Mouse (Mus musculus): ENCODE results near the gene Lsm14a. TPM values are rescaled to one million over a fixed set of nuclear protein-coding genes. Genes with fewer than 3 reads are reported as not detected.
"Not testable (repeated sequence)": the region's sequence is repeated elsewhere in the genome, so short reads cannot be mapped to it uniquely, and the experiment has no call there.

The Lsm14a gene
- polyA plus RNA-seq, 2 experiments from 2014 or later, result 43.9 to 51.3 TPM

DNA sequence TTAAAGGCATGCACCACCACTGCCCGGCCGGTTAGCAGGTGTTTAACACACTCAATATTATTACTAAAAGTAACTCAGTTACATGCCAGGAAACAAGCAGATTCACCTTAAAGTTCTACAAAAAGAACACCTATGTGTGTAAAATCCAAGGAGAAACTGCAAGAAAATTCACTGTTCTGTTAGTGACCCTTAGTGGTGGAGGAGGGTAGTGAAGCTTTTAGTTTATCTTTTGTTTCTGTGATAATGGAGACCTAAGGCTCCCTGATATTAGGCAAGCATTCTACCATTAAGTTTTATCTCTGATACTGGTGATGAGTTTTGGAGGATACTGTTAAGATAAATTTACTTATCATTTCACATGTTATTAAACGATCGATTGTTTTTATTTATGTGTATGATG is 37.5 kb downstream of the Lsm14a start:
- ATAC-seq, result no peak

DNA sequence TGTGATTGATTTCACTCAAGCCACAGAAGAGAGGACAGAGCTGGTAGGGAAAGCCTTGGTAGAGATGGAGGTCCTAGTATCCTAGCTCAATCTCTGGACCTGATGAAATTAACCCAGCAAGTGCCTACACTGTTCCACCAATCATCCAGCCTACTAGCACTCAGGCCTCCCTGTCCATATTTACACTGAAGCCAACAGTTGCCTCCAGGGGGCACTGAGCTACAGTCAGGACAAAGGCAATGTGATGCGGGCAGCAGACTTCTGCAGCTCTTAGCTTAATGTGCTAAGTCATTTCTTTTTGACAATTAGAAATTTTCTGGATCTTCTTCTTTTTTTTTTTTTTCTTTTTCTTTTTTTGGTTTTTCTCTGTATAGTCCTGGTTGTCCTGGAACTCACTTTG is 41.1 kb downstream of the Lsm14a start:
- no peak for ATAC-seq

DNA sequence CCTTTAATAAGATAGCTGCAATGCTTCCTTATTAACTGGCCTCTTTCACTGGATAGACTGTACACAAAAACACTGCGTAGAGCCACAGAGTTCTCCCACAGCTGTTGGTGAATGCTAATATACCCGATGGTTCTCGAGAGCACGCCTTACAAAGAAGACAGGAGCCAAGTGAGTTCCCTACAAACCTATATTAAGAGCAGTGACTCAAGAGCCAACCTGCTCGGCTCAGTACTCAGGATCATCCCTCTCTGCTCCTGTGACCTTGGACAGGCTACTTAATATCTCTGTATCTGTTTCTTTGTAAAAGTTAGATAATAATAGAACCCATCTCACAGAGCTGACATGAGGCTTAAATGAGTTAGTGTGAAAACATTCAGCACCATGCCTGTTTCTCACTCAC is 42.9 kb downstream of the Lsm14a start:
- no peak for ATAC-seq

DNA sequence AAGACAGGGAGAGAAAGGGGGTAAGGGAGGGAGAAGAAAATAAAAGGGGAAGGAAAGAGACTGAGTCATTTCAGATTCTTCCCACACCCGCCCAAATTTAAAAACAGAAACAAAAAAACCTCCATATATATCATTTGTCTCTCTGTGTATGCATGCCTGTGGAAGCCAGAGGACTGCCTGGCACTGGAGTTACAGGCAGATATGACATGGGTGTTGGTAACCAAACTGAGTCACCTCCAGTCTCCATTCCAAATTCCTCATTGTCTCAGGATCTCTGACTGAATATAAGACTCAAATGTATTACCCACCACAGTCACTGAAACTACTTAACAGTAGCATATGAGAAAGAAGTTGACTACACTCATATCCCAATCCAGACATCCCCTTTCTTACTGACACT is 45.1 kb downstream of the Lsm14a start:
- ATAC-seq, result no peak

DNA sequence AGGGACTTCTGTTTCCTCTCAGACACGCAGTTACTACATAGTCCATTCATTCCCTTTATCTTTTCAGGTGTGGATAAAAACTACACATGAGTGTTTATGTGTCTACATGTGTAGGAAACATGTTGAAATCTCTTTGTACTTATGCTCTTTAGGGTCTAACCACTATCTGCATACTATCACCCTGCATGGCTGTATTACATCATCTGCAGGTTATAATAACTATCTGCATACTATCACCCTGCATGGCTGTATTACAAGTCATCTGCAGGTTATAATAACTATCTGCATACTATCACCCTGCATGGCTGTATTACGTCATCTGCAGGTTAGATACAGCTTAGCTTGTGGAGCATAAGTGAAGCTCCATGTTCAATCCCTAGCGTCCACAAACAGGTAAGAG is 46.1 kb downstream of the Lsm14a start:
- no peak for ATAC-seq

DNA sequence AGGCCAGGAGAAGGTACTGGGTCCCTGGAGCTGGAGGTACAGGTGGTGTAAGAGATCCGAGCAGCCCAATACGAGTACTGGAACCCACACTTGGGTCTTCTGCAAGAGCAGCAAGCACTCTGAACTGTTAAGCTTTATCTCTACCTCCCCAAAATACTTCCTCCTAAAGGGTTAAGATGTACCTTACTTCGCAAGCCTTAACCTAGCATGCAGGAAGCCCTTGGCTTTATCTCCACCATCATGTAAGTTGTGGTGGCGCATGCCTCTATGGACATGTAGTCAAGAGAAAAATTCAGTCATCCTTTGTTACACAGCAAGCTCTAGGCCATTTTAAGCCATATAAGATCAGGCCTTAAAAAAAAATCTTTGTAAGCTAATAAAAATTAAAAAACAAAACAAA is 46.6 kb downstream of the Lsm14a start:
- ATAC-seq, result no peak

DNA sequence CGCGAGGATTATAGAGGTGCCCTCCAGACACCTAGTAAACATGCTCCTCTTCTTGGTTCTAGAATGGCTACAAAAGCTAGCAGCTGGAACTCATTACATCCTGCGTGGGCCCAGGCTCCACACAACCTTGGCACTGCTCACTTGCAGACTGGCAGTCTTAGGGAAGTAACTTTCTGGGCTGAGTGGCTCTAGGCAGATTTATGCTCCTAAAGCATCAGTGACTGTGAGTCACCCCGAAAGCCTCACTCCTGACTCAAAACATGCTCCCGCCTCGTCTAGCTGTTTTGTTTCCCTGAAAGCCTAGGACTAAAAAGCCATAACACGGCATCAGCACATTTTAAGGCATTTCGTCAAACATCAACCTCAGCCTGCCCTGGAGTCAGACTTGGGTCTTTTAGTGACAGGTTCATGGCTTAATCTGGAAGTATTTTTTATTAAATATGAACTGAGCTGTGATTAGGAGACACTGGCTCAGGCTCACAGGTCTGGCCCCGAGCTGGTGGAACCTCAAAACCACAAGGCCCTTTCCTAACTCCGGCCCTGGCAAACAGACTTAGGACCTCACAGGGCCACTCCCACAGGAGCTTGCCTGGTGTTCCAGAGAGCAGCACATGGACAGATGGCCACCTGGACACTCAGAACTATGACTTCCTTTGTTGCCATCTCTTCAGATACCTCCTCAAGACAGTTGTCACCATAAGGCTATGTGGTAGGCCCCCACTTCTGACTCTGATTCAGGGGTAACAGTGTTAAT is 50.9 kb downstream of the Lsm14a start:
- no peak for ATAC-seq

DNA sequence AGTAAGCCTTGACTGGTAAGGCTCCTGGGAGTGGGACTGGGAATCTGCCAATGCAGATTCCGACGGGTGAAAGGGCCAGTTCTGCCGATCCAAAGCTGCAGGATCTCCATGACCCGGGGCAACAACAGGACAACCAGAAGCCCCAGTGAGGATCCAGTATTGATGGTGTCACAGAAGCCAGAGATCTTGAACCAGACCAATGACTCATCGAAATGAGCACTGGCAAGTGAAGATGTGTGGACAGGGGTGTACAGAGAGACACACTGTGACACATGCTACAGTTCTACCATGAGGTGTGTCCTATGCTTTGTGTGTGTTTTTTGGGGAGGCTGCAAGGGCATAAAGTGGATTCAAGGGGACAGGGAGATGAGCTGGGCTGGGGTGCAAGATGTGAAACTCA is 52.3 kb downstream of the Lsm14a start:
- no peak for ATAC-seq

DNA sequence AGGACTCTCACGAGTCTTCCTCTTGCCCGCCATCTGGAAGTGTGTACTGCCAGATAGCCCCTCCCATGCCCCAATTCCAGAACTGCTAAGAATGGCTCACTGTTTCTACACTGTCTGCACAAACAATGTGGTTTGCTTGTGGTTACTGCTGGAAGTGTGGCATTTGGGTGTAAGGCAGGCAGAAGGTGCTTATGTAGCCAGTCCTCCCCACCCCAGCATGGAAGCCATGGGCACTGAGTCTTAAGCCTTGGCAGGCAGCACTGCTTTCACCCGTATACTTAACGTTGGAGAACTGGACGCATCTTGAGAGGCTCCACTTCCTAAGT is 54.0 kb downstream of the Lsm14a start:
- no peak for ATAC-seq

DNA sequence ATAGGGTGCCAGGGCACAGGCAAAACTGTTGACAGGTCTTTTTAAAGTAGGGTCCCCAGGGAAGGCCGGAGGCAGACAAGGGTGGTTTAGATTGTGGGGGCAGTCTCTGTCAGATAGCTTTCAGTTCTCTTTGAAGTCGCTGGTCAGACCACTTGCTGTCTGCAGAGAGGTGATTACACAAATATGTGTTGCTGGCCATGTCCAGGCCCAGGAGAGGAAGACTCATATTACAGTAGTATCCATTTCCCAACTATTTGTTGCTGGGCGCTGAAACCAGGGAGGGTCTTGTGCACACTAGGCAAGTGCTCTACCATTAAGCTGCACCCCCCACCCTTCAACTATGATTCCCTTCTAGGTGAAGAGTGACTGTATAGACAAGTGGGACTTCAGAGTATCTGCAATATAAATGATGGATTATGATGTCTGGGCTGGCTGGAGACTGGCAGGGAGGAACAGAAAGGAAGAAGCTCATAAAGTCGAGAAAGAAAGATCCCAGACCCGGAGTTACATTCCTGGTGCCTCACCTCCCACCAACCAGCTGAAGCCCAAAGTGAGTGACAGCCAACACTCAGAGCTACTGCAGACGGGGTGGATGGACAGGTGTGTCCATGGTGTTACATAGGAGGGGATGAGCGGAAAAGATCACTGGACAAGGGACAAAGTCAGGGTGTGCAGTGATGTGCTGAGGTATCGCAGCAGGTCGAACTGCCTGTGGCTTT is 54.5 kb downstream of the Lsm14a start:
- no peak for ATAC-seq

DNA sequence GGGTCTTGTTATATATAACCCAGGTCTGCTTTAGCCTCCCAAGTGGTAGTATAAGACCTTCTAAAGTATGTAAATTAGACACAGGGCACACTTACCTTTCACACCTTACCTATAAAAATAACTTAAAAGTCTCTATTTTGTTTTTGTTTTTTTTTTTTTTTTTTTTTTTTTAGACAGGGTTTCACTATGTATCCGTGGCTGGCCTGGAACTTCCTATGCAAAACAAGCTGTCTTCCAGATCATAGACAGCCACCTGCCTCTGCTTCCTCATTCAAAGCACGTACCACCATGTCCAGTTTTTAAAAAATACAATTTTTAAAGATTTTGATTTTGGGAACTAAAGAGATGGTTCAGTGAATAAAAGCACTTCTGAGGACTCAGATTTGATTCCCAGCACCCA is 55.8 kb downstream of the Lsm14a start:
- no peak for ATAC-seq

DNA sequence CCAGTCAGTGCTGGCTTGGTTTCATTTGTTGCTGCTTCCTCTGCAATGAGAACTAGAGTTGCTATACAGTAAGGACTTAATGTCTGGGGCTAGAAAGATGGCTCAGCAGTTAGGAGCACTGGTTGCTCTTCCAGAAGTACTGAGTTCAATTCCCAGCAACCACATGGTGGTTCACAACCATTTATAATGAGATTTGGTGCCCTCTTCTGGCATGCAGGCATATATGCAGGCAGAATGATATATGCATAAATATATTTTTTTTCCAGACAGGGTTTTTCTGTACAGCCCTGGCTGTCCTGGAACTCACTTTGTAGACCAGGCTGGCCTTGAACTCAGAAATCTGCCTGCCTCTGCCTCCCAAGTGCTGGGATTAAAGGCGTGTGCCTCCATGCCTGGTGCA is 56.6 kb downstream of the Lsm14a start:
- not testable (repeated sequence) for ATAC-seq

DNA sequence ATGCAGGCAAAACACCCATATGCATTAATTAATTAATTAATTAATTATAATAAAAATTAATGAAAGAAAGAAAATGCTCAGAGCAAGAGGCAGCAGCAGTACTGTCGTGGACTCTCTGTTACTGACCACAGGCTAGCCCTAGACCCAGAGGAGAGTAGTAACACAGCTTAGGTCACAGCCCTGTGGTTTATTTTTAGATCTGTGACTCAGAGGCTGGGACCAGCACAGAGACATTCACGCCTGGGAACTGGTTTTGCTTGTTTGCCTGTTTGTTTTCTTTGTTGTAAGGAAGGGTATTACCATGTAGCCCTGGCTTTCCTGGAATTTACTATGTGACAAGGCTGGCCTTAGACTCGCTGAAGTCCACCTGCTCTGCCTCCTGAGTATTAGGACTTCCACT is 65.6 kb downstream of the Lsm14a start:
- ATAC-seq, result no peak

DNA sequence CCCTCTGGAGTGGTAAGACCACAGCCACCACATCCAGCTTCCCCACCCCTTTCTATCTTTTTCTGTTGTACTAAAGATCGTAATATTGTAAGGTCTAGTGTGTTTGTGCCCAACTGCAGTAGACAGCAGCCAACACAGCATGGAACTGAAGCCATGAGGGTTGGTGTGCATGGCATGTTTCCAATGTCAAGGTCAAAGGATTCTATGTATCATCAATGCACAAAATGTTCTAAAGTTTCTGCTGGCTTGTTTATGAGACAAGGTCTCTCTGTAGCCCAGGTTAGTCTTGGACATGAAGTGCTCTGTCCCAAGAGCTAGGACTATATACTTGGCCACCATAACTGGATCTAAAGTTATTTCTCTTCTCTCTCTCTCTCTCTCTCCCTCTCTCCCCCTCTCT is 68.3 kb downstream of the Lsm14a start:
- ATAC-seq, result no peak

DNA sequence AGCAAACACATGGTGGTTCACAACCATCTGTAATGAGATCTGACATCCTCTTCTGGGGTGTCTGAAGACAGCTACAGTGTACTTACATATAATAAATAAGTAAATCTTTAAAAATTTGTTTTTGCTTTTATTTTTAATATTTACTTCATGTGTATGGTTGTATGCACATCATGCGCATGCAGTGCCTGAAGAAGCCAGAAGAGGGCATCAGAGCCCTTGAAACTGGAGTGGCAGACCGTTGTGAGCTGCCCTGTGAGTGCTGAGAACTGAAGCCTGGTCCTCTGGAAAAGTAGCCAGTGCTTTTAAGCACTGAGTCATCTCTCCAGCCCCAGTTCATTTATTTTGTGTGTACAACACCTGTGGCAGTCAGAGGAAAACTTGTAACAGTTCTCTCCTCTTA is 69.1 kb downstream of the Lsm14a start:
- ATAC-seq, result no peak

DNA sequence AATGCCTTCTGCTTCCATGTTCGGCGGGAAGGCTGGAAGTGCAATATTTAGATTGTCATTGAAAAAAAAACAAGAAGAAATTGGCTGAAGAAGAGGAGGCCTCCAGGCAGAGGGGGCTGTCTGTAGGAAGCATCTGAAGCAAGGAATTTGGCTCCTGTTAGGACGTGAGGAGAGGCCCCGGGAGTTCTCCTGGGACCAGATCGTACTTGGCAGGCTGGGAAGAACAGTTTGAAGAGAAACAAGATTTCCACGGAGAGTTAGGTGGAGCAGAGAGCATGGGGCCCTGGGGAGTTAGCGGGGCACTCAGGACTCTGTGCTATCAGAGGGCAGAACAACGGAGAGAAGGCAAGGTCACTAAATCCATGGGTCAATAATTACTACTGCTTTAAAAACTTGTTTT is 69.8 kb downstream of the Lsm14a start:
- no peak for ATAC-seq

DNA sequence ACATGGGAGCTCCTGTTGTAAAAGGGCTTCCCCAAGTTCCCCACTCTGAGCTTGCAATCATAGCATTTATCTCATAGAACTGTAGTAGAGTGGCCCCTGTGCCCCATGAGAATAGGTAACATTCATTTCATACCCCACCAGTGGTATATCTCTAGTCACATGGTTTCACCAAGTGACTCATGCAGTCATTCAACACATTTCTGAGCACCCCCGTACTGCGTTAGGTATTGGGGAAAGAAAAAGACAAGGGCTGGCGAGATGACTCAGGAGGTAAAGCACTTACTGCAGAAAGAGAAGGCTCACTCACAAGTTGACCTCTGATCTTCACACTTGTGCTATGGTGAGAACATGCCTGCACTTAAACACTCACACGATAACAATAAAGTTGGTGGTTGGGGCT is 71.2 kb downstream of the Lsm14a start:
- no peak for ATAC-seq

DNA sequence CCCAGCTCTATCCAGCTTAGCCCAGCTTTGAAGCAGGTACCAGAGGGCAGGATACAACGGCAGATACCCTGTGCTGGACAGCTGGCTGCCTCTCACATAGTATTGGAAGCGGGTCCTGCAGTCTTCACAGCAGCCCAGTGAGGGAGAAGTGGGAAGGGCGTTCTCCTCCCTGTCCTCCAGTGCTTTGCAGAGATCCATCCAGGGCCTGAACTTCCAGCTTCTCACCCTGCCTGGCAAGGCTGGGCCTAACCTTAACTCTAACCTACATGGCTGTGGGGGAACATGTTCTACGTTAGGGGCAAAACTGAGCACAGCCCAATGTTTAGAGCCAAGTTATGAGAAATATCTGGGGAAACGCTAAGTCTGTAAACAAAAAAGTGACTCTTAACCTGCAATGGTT is 72.0 kb downstream of the Lsm14a start:
- no peak for ATAC-seq

DNA sequence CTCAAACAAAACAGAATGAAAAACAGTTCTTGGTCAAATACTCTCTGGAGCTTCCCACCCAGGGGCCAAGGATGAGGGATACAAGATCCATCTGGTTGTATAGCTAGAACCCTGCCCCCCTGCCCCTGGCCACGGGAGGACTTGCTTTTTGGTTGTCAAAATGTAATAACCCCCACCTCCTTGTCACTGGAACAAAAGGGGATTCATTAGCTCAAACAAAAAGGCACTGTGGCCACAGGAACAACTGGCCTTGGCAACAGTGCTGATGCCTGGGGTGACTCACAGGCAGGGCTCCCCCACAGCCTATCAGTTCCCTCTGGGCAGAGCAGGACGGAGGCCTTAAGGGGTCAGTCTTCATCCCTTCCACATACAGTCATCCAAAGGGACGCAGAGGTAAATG is 73.2 kb downstream of the Lsm14a start:
- no peak for ATAC-seq

DNA sequence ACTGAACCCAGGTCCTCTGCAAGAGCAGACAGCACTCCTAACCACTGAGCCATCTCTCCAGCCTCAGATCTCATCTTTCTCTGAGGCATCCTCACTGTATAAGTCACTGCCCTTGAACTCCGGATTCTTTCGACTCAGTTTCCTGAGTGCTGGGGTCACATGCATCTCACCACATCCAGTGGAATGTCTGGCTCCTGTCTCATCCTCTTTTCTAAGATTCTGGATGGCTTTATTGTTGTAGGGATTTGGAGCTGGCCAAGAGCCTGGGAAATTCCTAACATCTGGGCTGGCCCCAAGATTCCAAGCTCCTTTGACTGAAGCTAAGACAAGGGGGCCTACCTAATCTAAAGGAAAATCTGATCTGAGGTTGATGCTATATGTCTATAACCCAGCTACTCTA is 74.0 kb downstream of the Lsm14a start:
- no peak for ATAC-seq

DNA sequence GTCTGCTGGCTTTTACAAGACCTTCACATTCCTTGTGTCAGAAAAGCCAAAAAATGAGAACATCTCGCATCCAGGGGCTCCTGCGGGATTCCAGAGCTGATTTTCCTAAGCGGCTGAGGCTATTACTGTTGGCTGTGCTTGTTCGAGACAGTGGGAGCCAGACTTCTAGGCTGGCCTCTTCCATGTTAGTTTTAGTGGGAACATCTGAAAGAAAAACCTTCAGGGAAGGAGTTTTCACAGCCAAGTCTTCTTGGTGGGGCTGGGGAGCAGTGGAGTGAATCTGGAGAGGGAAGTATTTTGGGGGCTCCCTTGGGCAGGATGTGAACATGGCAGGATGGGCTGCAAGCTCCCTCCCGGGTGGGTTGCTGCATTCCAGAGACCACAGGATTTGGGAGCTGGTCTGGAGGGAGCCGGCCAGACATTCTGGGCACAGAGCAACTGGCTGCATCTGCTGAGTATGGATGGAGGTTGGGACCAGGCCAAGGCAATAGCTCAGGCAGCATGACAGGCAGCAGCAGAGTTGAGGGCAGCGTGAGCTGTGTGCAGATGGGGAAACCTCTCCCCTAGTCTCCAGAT is 75.1 kb downstream of the Lsm14a start:
- no peak for ATAC-seq

DNA sequence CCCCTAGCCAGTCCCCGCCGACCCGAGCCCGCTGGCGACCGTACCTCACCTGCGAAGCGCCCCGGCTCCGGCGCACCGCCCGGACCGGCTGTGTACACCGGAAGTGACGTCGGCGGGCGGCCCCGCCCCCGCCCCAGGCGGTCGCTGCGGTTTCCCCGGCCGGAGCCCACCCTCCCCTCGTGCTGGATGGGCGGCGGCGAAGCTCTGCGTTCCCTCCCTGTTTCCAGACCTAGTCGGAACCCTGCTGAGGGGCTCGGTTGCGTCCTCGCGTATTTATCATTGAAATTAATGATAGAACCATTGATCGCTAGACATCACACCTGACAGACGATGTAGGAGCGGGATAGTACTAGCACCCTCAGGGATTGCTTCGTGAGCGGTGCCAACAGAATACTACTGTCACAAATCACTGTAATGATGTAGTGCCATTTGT is 79.7 kb downstream of the Lsm14a start, which contains the start of gene 4931406P16Rik:
TSS of gene 4931406P16Rik (minus strand) at position 109 of the 433 bp plus-strand sequence.
- peak; percentile 86 for ATAC-seq

DNA sequence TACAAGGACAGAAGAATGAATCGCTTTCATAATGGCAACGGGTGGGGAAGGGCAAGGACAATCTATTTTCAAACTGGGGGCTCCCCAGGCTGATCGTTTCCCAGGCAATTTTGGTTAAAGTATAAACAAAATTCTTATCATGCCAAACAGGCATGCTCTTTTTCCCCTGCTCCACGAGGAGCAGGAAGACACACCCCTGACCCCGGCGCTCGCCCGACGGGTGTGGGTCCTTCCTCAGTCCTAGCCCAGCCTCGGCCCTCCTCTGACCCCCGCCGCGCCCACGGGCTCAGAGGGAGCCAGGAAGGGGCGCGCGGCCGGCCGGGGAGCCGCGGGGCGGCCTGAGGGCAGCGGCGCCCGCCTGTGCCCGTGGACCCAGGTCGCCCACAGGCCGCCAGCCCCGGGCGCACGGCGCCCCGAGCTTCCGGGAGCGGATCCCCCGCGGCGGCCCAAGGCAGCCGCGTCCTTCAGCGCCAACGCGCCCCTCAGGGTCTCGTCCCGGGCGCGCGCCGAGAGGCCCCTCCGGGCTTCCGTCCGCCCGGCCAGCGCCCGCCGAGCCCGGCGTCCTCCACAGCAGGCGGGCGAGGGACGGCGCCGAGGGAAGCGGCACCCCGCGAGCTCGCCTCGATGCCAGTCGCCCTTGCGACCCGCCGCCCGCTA is 80.2 kb downstream of the Lsm14a start:
- ATAC-seq, result peak; percentile 30
